Mouse (Mus musculus) cerebellum, adult 11 months (tissue): ENCODE measurements around the gene Rnf19b.
A peak's percentile ranks its signal among the peaks of the same experiment; 100 is the strongest.

ENCODE experiments used
- DNase-seq: peaks from one replicate; pipeline ENCODE4 v3.0.0; 2022

Gene Rnf19b

GRCm38 (mm10) chr4:129058207-129059092 is at the start of gene Rnf19b:
Gene Rnf19b, plus strand, starts transcription at chr4:129058271.
- DNase-seq = peak; percentile 63

DNA sequence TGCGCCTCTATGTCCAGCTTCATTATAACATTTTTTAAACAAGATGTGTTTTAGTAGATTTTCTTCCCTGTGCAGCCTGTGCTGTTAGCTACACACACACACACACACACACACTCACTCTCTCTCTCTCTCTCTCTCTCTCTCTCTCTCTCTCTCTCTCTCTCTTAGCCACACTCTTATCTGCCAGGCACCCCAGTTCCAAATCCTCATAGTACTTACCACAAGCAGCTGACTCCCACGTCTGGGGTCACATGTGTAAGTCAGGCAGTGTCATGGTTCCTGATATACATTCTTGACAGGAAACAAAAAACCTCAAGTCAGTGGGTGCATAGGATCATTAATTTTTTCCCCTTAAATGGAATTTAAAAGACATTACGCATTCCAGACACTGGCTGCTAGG is 49.4 kb upstream of the Rnf19b start:
- no peak for DNase-seq

GRCm38 (mm10) chr4:129009521-129009920 is 48.5 kb upstream of the Rnf19b start:
- DNase-seq = no peak

GRCm38 (mm10) chr4:129011604-129012121 is 46.4 kb upstream of the Rnf19b start:
- DNase-seq = peak; percentile 26

- DNase-seq = no peak
Measured at GRCm38 (mm10) chr4:129013151-129013864, 44.8 kb upstream of the Rnf19b start.

GRCm38 (mm10) chr4:129016329-129016728 is 41.7 kb upstream of the Rnf19b start:
- DNase-seq = no peak

- DNase-seq = no peak
Measured at GRCm38 (mm10) chr4:129017150-129017549, 40.9 kb upstream of the Rnf19b start.

DNA sequence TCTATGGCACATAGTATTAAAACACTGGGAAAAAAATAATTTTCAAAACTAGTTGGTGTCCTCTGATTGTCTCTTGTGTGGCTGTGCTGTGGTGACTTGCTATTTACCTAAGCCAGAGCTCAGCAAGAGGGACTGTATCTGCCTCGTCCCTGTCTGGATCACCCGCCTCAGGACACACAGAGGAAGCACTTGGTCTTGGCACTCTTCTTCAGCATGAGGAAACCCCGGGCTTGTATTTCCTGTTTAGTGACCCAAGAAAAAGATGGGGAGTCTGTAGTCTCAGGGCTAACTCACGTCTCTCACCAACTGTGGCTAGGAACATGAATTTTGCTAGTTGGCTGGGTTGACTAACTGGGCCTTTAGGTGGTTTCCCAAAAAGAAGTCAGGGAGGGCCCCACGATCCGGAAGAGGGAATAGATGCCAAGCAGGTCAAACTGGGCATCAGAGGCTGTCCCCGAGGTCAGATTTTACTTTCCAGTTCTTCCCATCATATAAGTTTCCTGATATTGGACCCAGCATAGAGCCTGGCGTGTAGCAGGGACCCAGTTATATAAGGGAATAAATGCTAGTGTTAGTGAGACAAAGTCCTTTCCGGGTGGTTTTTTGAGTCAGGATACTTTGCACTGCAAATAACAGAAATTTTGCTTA is 39.2 kb upstream of the Rnf19b start:
- no peak for DNase-seq

- peak; percentile 28 for DNase-seq
Measured at GRCm38 (mm10) chr4:129019788-129020187, 38.3 kb upstream of the Rnf19b start.

- DNase-seq = peak; percentile 75
Measured at GRCm38 (mm10) chr4:129020454-129020853, 37.6 kb upstream of the Rnf19b start.

DNA sequence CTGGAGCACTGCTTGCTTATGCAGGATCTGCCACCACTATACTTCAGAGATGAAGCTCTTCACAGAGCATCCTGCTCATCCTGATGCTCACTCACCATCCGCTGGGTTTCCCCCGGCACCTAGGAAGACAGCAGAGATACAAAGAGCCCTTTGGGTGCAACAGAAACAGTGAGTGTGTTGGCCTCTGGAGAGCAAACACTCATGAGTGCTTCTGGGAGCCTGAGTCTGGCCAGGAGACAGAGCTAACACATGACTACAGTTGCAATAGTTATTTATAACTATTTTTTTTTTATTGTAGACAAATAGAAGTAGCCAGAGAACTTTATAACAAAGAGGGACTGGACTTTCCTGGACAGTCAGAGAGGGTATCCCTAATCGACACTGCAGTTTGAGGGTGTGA is 36.6 kb upstream of the Rnf19b start:
- DNase-seq = no peak

GRCm38 (mm10) chr4:129021886-129022285 is 36.2 kb upstream of the Rnf19b start:
- DNase-seq = no peak

DNA sequence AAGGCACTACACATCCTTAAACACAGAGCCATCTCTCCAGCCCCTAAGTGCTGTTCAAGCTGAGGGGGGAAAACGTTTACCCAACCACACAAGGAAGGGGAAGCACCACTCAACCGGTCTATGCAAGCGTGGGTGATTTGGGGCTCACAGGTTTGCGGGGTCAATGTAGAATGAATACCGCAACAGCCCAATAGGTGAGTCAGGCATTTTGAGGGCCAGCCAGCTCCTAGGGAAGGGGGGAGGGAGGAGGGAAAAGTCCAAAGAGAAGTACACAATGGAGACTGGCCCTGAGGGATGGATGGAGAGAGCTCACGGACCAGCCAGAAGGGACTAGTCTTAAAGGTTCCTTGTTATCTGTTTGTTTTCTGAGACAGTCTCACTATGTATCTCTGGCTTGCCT is 34.2 kb upstream of the Rnf19b start:
- DNase-seq = no peak

DNA sequence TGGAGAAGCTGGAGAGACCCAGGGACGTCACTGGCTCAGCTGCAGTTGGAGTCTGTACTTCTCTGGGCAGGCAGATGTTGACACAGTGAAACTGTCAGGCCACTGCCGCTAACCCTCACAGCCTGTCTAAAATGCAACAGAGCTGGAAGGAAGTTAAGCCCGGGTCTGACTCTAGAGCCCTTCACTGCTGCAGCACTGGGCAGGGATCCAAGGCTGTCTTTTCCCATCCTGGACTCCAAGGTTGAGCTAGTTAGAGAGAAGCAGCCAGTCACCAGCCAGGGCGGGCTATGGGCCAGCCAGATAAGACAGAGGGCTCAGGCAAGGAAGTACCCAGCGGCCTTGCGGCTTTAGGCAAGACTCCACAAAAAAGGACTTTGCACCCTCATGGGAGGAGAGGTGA is 33.3 kb upstream of the Rnf19b start:
- no peak for DNase-seq

- no peak for DNase-seq
Measured at GRCm38 (mm10) chr4:129025707-129026106, 32.4 kb upstream of the Rnf19b start.

DNA sequence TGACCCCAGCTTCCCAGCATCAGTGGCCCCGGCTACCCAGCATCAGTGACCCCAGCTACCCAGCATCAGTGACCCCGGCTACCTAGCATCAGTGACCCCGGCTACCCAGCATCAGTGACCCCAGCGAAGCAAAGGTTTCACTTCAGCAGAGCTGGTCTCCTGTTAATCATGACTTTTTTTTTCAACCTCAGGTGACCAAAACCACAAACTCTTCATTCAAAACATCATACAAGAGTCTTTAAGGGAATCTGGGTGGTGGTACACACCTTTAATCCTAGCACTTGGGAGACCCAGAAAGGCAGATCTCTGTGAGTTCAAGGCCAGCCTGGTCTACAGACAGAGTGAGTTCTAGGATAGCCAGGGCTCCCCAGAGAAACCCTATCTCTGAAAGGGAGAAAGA is 27.3 kb upstream of the Rnf19b start:
- no peak for DNase-seq

DNA sequence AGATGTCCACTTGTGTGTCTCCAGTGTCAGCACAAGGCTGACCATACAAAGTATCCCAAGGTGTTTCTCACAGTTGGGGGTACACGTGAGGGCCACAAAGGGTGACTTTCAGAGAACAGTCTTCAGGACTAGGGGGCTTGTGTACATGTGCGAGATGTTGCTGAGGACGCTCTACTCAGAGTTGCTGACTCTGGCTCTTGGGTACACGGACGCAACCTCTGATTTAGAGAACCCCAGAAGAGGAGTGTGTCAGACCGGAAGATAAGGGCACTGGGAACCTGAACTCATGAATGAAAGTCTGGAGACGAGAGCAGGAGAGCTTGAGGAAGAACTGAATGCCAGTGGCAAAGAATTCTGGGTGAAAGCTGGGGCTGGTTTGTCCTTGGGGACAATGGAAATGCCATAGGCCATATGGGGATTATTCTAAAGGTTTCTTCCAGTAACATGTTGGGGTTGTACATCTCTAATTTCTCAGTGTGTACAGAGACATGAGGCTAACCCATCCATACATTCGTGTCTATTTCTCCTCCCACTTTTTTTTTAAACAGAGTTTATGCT is 26.6 kb upstream of the Rnf19b start:
- DNase-seq = no peak

- no peak for DNase-seq
Measured at GRCm38 (mm10) chr4:129032133-129032962, 25.7 kb upstream of the Rnf19b start.

GRCm38 (mm10) chr4:129032963-129033951 is 24.8 kb upstream of the Rnf19b start:
- peak; percentile 62 for DNase-seq

DNA sequence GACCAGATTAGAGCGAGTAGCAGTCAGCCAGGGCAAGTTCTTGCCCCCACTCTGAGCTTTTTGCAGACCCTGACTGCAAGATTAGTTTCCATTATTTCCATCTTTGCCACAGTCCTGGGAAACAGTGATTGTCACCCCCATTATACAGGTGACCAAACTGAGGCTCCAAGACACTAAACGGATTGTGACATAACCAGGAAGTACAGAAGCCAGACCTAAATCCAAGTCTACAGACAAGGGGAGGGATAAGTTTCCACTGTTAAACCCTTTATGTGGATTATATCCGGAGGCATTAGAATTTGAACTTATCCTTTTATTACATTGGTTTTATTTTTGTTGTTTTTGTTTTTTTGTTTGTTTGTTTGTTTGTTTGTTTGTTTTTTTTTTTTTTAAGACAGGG is 23.8 kb upstream of the Rnf19b start:
- DNase-seq = no peak
